Mouse (Mus musculus) liver, embryonic 15.5 days (tissue): ENCODE data around the gene Cnot3. TPM values are rescaled to one million over a fixed set of nuclear protein-coding genes. Genes with fewer than 3 reads are reported as not detected.

Source experiments
- ATAC-seq: fragments of 200-750 bp; cut with Nextera tagmentation; 2 replicates; pipeline ENCODE4 v1.8.0; 2017; ENCODE audit warnings: moderate number of reproducible peaks, mild to moderate bottlenecking, moderate library complexity; ENCODE audit not compliant: insufficient read depth
- H3K27ac ChIP-seq: fragments of 300-500 bp; sonication (generic); replicated peaks from 2 replicates; pipeline ENCODE4 v1.5.1; 2015; ENCODE audit warnings: mild to moderate bottlenecking, inconsistent platforms
- H3K27me3 ChIP-seq: fragments of 300-500 bp; sonication (generic); 2 replicates; pipeline ENCODE4 v1.6.1; 2015; ENCODE audit warnings: mild to moderate bottlenecking, inconsistent platforms
- H3K36me3 ChIP-seq: fragments of 300-500 bp; sonication (generic); replicated peaks from 2 replicates; pipeline ENCODE4 v1.6.1; 2015; ENCODE audit warnings: moderate library complexity, mild to moderate bottlenecking, inconsistent platforms
- H3K4me1 ChIP-seq: fragments of 300-500 bp; sonication (generic); replicated peaks from 2 replicates; pipeline ENCODE4 v1.6.1; 2015; ENCODE audit warnings: inconsistent platforms
- H3K4me2 ChIP-seq: fragments of 300-500 bp; sonication (generic); 2 replicates; pipeline ENCODE4 v1.6.1; 2015; ENCODE audit warnings: moderate library complexity, mild to moderate bottlenecking, inconsistent platforms
- H3K4me3 ChIP-seq: fragments of 300-500 bp; sonication (generic); replicated peaks from 2 replicates; pipeline ENCODE4 v1.5.1; 2015; ENCODE audit warnings: mild to moderate bottlenecking, inconsistent platforms
- H3K9ac ChIP-seq: fragments of 300-500 bp; sonication (generic); 2 replicates; pipeline ENCODE4 v1.6.1; 2015; ENCODE audit warnings: moderate library complexity, mild to moderate bottlenecking, inconsistent platforms
- H3K9me3 ChIP-seq: fragments of 300-500 bp; sonication (generic); replicated peaks from 2 replicates; pipeline ENCODE4 v1.6.1; 2016; ENCODE audit warnings: inconsistent platforms
- WGBS: fragments of 180-500 bp; shearing (Covaris S2); methylation state at CpG from one replicate; pipeline ENCODE4 v1.1.7; 2015; ENCODE audit warnings: mixed read lengths; ENCODE audit not compliant: insufficient replicate concordance; 5-methylcytosine and 5-hydroxymethylcytosine counted together
- polyA plus RNA-seq: library from polyadenylated mRNA; unstranded; fragments of >200 nt; fragmentation: Nextera tagmentation; extraction: Ambion mirVana; gene quantifications from 2 replicates; pipeline ENCODE4 v1.2.1, GENCODE M21; 2015

Cnot3 gene
- polyA plus RNA-seq, 1 experiment from 2014 or later: 17.7 TPM

- peak overlapping the region; percentile 74; the same call in 1 of the 2 replicates for H3K9ac ChIP-seq
- peaks cover 18% of the 10 kb centered on the region for H3K4me1 ChIP-seq
- peak; percentile 40 for ATAC-seq
- H3K27me3 ChIP-seq: 0 out of 2 replicates have a peak, but pooled peaks cover 3% of the 10 kb centered on the region
- H3K4me2 ChIP-seq: peak overlapping the region; percentile 80
- peaks cover 26% of the 10 kb centered on the region for H3K36me3 ChIP-seq
- 28% methylated on average over 6 of the region's 6 CpGs for WGBS
- no peak overlapping the region for H3K27ac ChIP-seq
- no peaks in the 10 kb centered on the region for H3K9me3 ChIP-seq
- peak overlapping the region; percentile 75 for H3K4me3 ChIP-seq
Measured at GRCm38 (mm10) chr7:3616389-3617241, 28.5 kb upstream of the Cnot3 start.

GRCm38 (mm10) chr7:3617242-3617995, 27.6 kb upstream of the Cnot3 start, which contains the start of gene Ndufa3:
Gene Ndufa3 (plus strand): TSS chr7:3617373.
- 0 out of 2 replicates have a peak, but pooled peaks cover 3% of the 10 kb centered on the region for H3K27me3 ChIP-seq
- H3K4me3 ChIP-seq: peak within 1 kb of the TSS; percentile 75
- H3K4me1 ChIP-seq: peaks cover 18% of the 10 kb centered on the region
- WGBS: under 1% methylated on average over 32 of the region's 32 CpGs
- H3K27ac ChIP-seq: peak within 1 kb of the TSS; percentile 64
- H3K9ac ChIP-seq: peak within 1 kb of the TSS; percentile 74
- H3K36me3 ChIP-seq: peaks cover 30% of the 10 kb centered on the region
- ATAC-seq: peak; percentile 93
- H3K4me2 ChIP-seq: peak within 1 kb of the TSS; percentile 80
- no peaks in the 10 kb centered on the region for H3K9me3 ChIP-seq

GRCm38 (mm10) chr7:3629030-3629429, 16.0 kb upstream of the Cnot3 start:
- Histone ChIP-seq H3K36me3 (peaks cover 44% of the 10 kb centered on the region), H3K27ac (peak overlapping the region; percentile 91), H3K4me2 (peak overlapping the region; percentile 93), H3K27me3 (no peaks in the 10 kb centered on the region), H3K4me1 (peaks cover 25% of the 10 kb centered on the region), H3K9ac (peak overlapping the region; percentile 75), H3K9me3 (no peaks in the 10 kb centered on the region), H3K4me3 (peak overlapping the region; percentile 78)
- ATAC-seq: peak; percentile 9; the same call in 1 of the 2 replicates
- WGBS: 36% methylated on average over 4 of the region's 4 CpGs

- Histone ChIP-seq H3K36me3 (peaks cover 43% of the 10 kb centered on the region), H3K27me3 (no peaks in the 10 kb centered on the region), H3K4me1 (peaks cover 25% of the 10 kb centered on the region), H3K9me3 (no peaks in the 10 kb centered on the region), H3K27ac (peak within 1 kb of the TSS; percentile 91), H3K9ac (peak within 1 kb of the TSS; percentile 75), H3K4me3 (peak within 1 kb of the TSS; percentile 78), H3K4me2 (peak within 1 kb of the TSS; percentile 93)
- under 1% methylated on average over 47 of the region's 47 CpGs for WGBS
- peak; percentile 89 for ATAC-seq
Measured at GRCm38 (mm10) chr7:3629543-3630477, 15.3 kb upstream of the Cnot3 start, which contains the start of the genes Tfpt and Prpf31. Gene Tfpt (minus strand): TSS chr7:3629929. Gene Prpf31 (plus strand): TSS chr7:3629985.

- no peaks in the 10 kb centered on the region for H3K27me3 ChIP-seq
- no peaks in the 10 kb centered on the region for H3K9me3 ChIP-seq
- H3K27ac ChIP-seq: peak overlapping the region; percentile 91
- peak overlapping the region; percentile 75 for H3K9ac ChIP-seq
- peak overlapping the region; percentile 78 for H3K4me3 ChIP-seq
- no peak for ATAC-seq
- peaks cover 25% of the 10 kb centered on the region for H3K4me1 ChIP-seq
- WGBS: 44% methylated on average over 3 of the region's 3 CpGs
- H3K36me3 ChIP-seq: peaks cover 43% of the 10 kb centered on the region
- peak overlapping the region; percentile 93 for H3K4me2 ChIP-seq
Measured at GRCm38 (mm10) chr7:3630478-3630815, 14.6 kb upstream of the Cnot3 start.

- ATAC-seq: no peak
- peak overlapping the region; percentile 100; the same call in 1 of the 2 replicates for H3K4me3 ChIP-seq
Measured at GRCm38 (mm10) chr7:3643412-3643811, 1.7 kb upstream of the Cnot3 start.

GRCm38 (mm10) chr7:3643843-3644242, 1.2 kb upstream of the Cnot3 start:
- WGBS: 13% methylated on average over 9 of the region's 9 CpGs
- peak overlapping the region; percentile 80 for H3K4me2 ChIP-seq
- peak overlapping the region; percentile 96 for H3K27ac ChIP-seq
- H3K9ac ChIP-seq: peak overlapping the region; percentile 25; the same call in 1 of the 2 replicates
- H3K4me3 ChIP-seq: peak overlapping the region; percentile 100
- no peak for ATAC-seq
- H3K27me3 ChIP-seq: no peaks in the 10 kb centered on the region
- H3K36me3 ChIP-seq: peaks cover 40% of the 10 kb centered on the region
- H3K4me1 ChIP-seq: peaks cover 37% of the 10 kb centered on the region
- H3K9me3 ChIP-seq: no peaks in the 10 kb centered on the region

More at GRCm38 (mm10) chr7:3643412-3643811, 1.7 kb upstream of the Cnot3 start:
- WGBS: 30% methylated on average over 5 of the region's 5 CpGs
- Histone ChIP-seq H3K4me1 (peaks cover 32% of the 10 kb centered on the region), H3K36me3 (peaks cover 45% of the 10 kb centered on the region), H3K27me3 (no peaks in the 10 kb centered on the region), H3K9me3 (no peaks in the 10 kb centered on the region), H3K4me2 (peak overlapping the region; percentile 80), H3K27ac (no peak overlapping the region), H3K9ac (no peak overlapping the region)

- H3K27ac ChIP-seq: peak overlapping the region; percentile 96
- ATAC-seq: no peak
Measured at GRCm38 (mm10) chr7:3644348-3644671, 758 bp upstream of the Cnot3 start.

GRCm38 (mm10) chr7:3645488-3646025, 489 bp downstream of the Cnot3 start:
- no peak for ATAC-seq
- no peaks in the 10 kb centered on the region for H3K27me3 ChIP-seq
- H3K4me1 ChIP-seq: peaks cover 40% of the 10 kb centered on the region
- peak overlapping the region; percentile 100 for H3K4me3 ChIP-seq
- H3K27ac ChIP-seq: peak overlapping the region; percentile 97
- H3K9me3 ChIP-seq: no peaks in the 10 kb centered on the region
- peak overlapping the region; percentile 100 for H3K9ac ChIP-seq
- peaks cover 36% of the 10 kb centered on the region for H3K36me3 ChIP-seq
- H3K4me2 ChIP-seq: peak overlapping the region; percentile 82
- under 1% methylated on average over 55 of the region's 58 CpGs for WGBS

More at GRCm38 (mm10) chr7:3644348-3644671, 758 bp upstream of the Cnot3 start:
- H3K4me2 ChIP-seq: peak overlapping the region; percentile 80
- H3K4me3 ChIP-seq: peak overlapping the region; percentile 100
- H3K9ac ChIP-seq: peak overlapping the region; percentile 25; the same call in 1 of the 2 replicates
- no peaks in the 10 kb centered on the region for H3K9me3 ChIP-seq
- H3K4me1 ChIP-seq: peaks cover 40% of the 10 kb centered on the region
- H3K36me3 ChIP-seq: peaks cover 36% of the 10 kb centered on the region
- no peaks in the 10 kb centered on the region for H3K27me3 ChIP-seq
- 1% methylated on average over 11 of the region's 11 CpGs for WGBS

- no peak for ATAC-seq
Measured at GRCm38 (mm10) chr7:3646188-3646587, 1.1 kb downstream of the Cnot3 start.

More at GRCm38 (mm10) chr7:3646188-3646587, 1.1 kb downstream of the Cnot3 start:
- H3K4me2 ChIP-seq: peak overlapping the region; percentile 82
- H3K4me3 ChIP-seq: peak overlapping the region; percentile 100
- H3K27ac ChIP-seq: peak overlapping the region; percentile 97
- H3K9me3 ChIP-seq: no peaks in the 10 kb centered on the region
- 15% methylated on average over 9 of the region's 9 CpGs for WGBS
- peak overlapping the region; percentile 100 for H3K9ac ChIP-seq
- peaks cover 40% of the 10 kb centered on the region for H3K4me1 ChIP-seq
- no peaks in the 10 kb centered on the region for H3K27me3 ChIP-seq
- peaks cover 36% of the 10 kb centered on the region for H3K36me3 ChIP-seq
